Mouse (Mus musculus): ENCODE results near the gene Abcb11.

The Abcb11 gene

DNA sequence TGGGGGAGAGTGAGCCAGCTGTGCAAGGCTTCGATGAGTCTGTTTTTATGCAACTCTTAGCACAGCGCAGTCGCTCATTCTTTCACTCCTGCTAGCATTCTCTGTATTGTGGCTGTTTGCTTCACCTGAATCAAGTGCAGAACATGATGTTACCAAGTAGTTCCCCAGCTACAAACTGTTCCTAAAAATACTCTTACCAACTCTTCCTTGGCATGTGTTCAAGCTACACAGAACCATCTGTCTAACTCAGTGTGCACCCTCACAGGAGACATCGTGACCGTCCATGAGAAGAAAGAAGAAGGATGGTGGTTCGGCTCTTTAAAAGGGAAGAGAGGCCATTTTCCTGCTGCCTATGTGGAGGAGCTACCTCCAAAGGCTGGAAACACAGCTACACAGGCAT, 153.7 kb downstream of the Abcb11 start:
- no peak for DNase-seq (ENCODE audit: low spot score in 2 of 2)
